Mouse (Mus musculus) adrenal gland, adult (tissue): ENCODE results near the gene Bcan.

Experiments used
- DNase-seq, 2 experiments: peaks; one replicate each; pipeline ENCODE4 v3.0.0; 2022 to 2023; ENCODE audit warnings: low spot score in 1 of 2; ENCODE audit not compliant: inconsistent age in 2 of 2

Gene Bcan

DNA sequence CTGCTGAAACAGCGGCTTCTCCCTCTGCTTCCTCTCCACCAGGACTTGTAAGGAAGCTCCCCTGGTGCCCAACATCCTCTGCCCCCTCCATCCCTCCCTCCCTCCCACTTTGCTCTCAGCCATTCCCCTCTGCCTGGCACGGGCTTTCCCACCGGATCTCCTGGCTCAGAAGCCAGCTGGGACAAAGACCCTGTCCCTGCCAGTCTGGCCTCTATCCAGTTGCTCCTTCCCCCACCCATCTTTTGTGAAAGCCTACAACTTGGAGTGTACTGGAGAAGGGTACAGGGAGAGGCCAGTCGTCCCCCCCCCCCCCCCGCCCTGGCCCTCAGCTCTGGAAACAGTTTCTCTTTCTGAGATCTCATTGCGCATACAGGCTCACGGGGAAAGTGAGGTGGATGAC lies 1.3 kb downstream of the Bcan start:
- DNase-seq = no peak

DNA sequence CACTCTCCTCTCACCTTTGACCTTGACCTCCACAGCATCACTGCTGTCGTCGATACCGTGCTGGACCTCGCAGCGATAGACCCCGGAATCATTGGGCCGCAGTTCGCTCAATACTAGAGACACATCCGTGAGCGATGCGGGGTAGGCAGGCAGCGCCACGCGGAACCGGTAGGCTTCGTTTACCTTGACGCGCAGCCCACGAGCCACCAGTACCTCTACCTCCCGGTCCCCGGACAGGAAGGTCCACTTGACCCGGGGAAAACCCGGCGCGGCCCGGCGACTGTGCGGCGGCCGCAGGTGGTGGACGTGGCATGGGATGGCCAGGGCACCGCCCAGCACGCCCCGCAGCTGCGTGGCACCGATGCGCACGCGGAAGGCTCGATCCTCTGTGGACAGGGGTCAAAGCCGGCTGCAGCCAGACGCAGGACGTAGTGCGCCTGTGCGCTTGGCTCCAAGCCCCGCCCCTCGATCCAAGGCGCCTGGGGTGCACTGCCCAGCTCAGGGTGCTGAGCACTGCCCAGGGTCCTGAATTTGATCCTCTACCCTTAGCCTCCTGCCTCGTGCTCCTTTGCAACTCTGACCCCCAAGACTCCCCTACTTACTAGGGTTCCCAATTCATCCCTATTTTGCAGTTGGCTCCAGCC lies 2.9 kb downstream of the Bcan start:
- DNase-seq = peak; percentile 44 to 65

DNA sequence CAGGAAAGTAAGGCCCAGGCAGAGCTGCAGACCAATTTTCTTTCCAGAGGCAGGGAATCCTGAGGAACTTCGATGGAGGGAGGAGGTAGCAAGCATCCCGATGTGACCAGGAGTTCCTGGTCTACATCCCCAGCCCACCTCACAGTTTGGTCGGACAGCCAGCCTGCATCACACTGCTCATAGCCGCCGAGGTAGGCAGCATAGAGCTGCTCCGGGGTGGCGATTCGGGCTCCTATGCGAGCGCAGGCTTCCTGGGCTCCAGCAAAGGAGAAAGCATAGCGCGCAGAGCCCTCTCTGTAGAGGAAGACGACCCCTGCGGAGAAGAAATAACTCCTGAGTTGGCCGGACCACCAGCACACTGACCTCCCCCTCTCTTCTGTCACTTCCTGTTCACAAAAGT lies 3.6 kb downstream of the Bcan start:
- DNase-seq = no peak

DNA sequence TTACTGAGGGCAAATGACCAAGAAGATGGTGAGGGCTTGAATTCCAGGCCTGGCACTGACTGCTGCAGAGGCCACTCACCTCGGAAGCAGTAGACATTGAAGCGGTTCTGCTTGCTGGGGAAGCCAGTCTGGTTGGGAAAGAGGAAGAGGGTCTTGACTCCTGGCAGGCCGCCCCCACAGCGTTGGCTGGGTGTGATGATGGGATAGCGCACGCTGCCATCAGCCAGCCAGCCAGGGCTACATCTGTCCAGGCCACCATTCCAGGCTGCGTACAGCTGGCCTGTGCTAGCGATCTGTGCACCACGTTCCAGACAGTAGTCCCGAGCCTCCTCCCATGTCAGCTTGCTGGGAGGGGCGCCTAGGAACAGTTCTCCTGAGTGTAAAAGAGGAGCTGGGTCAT lies 4.7 kb downstream of the Bcan start:
- no peak for DNase-seq

DNA sequence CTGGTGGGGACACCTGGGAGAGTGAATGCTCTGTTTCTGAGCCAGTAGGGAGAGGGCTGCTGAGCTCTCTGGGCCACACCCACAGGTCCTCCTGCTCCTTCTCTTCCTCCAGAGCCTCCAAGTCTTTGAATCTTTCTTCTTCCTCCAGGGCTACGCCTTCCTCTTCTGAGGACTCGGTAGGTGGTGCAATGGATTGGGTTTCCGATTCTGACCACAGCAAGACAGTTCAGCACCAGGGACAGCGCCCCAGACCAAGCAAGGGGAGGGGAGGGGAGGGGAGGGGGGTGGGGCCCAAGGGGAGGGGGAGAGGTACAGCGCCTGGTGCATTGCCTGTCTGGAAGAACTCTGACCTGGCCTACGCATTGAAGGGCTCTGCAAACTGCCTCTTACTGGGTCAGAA lies 6.6 kb downstream of the Bcan start:
- DNase-seq = no peak

DNA sequence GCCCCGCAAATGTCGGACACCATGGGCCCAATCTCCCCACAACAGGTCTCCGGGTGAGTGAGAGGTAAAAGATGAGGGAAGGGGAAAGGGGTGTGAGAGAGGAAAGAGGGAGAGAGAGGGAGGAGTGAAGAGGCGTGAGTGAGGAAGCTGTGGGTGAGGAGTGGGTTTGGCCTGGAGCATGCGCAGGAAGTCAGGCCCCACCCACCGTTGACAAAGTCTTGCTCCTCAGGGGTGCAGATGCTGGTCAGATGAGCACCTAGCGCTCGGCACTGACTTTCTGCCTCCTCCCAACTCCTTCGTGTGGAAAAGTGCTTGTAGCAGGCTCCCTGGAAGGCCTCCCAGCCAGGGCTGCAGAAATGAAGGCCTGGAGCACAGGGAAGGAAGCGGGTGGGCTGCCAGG lies 10.1 kb downstream of the Bcan start:
- DNase-seq = no peak

DNA sequence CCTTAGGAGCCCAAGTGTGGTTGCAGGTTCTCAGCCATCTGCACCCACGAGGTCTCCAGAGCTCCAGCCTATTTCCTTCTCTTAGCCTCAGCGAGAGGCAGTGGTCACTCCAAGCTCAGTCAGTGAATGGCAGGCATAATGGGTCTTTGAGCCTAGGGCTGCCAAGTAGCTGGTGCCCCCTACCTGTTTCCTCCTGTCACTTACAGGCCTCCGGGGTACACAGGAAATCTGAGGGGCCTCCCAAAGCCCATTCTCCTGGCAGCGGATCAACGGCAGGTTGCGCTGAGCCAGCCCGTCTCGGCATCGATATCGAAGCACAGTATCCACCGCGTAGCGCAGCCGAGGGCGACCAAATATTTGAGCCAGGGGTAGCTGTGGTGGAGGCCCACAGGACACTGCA lies 12.0 kb downstream of the Bcan start:
- no peak for DNase-seq

DNA sequence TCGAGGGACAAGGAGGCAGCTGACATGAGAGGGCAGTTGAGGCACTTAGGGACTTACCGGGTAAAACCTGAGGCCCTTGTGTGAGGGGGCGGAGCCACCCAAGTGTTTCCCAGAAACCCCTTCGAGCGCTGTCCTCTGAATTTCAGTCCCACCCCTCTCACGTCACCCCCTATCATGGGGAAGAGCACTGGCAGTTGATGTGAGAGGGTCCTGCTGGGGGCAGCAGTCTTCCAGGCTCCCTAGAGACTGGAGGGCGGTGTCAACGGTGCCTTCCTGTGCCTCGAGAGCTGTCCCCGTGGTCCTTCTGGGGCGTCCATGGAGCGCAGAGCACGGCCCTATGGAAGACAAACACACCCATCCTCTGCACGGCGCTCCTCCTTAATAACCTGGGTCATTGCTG lies 12.4 kb downstream of the Bcan start:
- DNase-seq = no peak

DNA sequence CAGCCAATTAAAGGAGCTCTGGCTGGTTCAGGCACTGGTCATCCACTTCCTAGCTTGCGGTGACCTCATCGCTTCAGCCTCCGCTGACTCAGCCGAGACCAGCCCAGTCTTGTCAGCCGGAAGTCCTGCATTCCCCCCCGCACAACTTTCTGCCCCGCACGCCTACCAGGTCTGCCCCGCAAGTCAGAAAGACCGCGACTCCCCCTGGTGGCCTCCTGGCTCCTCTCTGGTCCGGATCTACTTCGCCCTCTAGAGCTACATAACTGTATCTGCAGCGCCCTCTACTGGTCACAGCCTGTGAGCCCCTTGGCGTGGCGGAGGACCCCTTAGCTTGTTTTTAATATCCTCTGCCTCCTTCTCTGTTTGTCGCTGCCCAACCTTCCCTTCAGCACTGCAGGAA lies 13.2 kb downstream of the Bcan start:
- DNase-seq = peak; percentile 95 to 98

DNA sequence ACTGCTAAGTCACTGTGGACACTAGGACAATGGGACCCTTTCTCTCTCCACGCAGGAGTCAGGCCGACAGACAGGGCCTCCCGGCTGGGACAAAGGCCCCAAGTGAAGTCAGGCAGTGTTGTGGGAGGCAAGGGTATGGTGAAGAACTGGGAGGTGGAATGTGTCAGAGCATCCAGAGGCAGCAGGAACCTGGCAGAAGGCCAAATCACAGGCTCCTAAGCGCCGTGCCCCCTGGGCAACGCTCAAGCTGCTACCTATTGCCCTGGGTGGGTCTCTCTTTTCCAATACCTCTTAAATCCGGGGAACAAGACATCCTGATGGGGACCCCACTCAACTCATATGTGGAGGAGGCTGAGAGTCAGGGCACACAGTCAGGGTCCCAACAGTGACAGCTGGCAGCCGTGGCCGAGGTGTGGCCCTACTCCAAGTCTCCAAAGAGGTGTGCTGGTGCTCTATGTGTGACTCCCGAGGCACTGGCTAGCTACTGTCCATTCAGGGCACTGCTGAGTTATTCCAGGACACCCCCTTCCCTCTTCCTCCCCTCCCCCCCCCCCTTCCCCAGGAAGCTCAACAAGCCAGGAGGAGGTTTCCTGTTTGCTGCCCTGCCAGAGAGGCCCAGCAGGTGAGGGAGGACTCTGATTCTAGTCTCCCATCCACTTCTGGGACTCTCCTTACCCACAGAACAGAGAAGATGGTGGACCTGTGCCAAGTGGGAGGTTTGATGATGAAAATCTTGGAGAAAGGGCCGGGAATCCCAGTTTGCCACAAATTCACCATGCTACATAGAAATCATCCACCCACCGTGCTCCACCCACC lies 14.3 kb downstream of the Bcan start:
- peak; percentile 41 to 58 for DNase-seq

DNA sequence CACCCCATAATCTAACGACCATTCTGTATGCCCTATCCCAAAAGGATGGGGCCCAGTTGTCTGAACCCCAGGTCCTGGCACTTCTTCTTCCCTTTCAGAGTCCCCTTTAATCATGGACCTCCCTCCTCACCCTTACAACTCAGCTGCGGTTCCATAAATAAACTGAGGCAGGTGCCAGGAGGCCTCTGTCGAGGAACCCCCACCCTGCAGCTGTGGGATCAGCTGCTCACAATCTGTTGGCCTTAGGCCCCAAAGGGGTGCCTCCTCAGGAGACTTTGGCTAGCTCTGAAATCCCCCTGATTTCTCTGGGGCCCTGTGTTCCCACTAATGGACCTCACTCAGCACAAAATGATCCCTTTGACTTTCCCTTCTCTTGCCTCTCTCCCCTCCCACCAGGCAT lies 15.9 kb downstream of the Bcan start:
- no peak for DNase-seq

DNA sequence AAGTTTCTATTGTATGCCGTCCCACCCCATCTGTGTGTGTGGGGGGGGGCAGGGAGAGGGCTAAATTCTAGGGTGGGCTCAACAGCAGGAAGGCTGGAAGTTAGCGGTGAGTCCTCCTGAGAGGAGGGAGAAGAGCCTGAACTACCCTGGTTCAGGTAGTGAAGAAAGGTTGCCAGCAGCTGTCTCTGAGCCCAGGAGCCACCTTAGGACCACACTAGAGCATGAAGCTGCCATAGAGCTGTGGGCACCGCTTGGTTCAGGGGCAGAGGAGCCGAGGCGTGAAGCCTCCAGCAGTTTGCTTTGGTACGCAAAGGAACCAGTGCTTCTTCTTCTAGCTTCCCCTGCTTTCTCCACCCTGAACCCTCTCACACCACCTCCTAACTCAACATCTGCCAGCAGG lies 16.4 kb downstream of the Bcan start:
- DNase-seq = no peak

DNA sequence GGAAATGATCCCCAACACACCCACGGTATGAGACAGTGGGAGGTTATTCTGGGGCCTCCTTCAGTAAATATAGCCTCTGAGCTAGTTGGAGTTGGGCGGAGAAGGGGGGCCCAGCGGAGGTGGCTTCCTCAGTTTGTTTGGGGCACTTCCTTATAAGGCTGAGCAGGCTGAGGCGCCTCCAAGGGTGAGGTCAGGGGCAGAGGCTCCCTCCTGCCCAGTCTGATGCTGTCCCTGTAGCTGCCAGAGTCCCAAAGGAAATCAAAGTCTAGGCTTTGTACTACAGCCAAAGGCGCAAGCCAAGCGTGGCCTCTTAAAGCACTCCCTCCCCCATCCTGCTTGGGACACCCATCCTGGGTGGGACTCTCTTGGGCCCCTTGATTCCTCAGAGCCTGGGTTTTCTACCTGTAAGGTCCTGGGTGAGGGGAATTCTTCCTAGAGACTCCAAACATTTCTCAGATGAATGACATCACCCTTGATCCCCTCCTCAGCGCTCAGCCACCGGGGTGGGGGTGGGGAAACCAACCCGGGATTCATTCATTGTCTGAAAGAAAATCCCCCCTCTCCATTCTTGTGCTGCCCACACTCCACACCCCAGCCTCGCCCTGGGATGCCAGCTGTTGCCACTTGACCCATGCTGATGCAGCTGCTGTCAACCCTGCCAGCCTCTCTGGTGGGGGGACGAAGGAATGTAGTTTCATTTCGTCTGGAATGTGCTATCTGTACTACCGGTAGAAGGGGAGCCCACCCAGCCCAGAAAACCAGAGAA lies 17.0 kb downstream of the Bcan start:
- peak; percentile 66 to 75 for DNase-seq

DNA sequence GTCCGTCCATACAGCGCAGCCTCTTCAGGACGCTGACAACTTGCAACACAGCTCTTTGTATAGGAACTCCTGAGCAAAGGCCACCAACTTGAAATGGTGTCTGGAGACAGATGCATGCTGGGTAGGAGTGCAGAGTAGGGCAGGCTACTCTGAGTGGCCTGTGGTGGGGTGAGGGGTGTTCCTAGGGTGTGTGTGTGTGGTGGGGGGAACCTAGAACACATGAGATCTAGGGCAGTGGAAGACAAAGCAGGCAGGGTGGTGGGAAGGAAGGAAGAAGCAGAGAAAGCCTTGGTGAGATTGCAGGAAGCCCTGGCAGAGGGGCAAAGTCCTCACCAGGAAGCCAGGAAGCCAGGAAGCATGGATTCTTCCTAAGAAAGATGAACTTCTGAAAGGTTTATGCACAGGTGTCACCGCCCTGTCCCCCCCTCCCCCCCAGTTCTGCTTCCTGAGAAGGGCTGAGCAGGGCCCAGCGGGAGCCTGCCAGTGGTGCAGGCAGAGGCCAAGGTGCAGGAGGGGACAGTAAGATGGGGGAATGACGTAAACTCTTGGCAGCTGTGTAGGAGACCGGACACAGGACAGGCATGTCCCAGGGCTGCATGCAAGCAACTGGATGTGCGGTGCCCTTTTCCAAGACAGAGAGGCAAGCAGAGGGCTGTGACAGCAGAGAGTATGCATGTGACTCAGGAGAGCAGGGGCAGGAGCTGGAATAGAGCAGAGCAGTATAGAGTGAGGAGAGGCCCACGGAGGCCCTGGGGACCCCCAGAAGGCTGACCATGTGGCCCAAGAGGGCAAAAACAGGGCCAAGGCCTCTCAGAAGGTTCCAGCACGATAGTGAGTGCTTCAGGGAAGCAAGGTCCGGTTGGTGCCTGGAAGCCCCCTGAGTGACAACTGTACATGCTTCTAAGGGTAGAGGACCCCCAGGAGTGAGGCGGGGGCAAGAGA lies 17.9 kb downstream of the Bcan start:
- peak; percentile 81 to 87 for DNase-seq

DNA sequence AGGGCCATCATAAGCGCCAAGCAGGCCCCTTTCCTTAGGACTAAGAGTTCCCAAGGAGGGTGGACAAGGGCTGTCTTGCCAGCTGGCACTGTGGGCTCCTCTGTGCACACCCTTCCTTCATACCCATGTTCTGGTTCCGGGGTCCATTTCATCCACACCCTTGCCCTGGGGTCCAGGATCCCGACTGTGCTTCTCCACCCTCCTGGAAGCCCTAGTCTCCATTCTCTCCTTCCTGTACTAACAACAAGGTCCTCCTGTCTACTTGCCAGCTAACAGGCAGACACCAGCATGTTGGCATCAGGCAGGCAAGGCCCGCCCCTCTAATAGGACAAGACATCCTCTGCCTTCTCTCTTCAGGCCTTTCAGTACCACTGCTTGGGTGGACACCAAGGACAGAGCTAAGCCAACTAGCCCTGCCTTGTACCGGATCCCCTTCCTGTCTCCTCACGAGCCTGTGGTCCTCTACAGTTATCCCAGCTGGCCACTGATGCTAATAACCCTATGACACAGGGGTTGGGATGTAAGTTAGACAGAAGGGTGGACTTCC lies 18.7 kb downstream of the Bcan start:
- DNase-seq = no peak

DNA sequence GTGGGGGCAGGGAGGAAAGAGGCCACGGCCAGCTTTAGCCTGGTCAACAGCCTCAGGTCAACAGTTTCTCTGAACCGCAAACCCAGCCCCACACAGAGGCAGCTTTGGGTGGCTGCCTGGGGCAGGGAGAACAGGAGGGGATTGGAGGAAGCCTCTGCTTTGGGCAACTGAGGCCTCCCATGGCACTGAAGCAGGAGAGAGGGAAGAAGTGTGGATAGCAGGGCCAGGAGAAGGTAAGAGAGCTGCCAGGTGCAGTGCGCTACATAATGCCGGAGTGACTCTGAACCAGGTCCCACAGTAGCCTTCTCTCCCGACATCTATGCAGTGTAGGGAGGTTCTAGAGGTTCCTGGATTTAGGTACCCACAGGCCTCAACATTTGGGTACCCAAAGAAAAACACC lies 19.3 kb downstream of the Bcan start:
- DNase-seq = no peak

DNA sequence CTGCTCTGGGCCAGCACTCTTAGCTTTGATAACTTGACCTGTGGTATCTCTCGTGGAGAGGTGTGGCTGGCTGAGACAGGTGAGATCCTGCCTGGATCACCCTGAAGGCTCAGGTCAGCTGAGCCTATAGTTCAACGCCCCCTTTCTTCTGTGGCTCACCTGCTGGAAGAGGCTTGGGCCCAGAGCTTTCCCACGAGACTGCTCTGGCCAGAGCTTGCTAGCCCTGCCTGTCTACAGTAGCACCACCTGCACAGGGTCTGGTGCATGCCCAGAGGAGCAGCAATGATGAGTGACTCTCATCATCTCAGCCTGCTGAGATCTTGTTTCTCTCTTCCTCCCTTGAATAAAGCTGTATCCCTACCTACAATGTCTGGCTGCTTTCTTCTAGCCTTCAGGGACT lies 19.9 kb downstream of the Bcan start:
- no peak for DNase-seq

DNA sequence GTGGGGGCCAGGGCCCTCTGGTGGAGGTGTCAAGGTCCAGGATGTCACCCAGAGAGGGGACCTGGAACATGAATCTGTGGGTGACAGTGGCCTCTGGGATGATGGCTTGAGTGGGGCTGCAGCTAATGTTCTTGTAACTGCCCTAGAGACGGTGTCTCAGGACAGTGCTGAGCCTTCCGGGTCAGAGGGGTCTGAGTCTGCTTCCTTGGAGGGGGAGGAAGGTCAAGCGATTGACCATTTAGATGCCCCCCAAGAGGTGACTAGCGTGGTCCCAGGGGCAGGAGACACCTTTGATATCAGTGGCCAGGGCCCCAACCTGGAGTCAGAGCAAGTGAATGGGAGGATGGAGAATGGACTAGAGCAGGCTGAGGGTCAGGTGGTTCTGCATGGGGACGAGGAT lies 20.5 kb downstream of the Bcan start:
- no peak for DNase-seq

DNA sequence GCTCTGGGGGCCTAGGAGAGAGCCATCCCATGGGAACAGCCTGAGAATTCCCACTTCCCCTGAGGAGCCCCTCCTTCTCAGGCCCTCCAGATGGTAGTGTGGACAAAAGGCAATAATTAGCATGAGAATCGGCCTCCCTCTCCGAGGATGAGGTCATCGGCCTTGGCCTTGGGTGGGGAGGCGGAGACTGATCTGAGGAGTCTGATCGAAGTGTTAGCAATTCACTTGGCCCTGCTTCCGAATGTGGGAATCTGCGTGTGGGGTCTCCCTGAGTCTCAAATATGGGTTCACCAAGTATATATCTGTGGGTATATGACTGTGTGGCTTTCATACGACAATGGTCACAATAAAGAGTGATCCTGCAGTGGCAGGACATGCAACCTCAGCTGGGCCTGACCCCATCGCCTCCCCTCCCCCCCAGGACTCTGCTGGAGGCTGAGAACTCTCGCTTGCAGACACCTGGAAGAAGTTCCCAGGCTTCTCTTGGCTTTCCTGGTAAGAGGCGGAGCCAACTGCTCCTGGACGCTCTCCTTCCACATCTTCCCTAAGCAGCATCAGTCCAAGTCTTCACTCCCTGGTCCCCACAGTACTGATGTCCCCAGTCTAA lies 25.5 kb downstream of the Bcan start:
- DNase-seq = peak; percentile 62 to 82
